Mouse (Mus musculus): ENCODE results near the gene BC034090. TPM values are rescaled to one million over a fixed set of nuclear protein-coding genes. Genes with fewer than 3 reads are reported as not detected.

The BC034090 gene
- 33.5 TPM for polyA plus RNA-seq (2014; fragmentation: Illumina TruSeq; extraction: RNeasy Lipid Tissue Mini Kit (QIAGEN cat#74804); ENCODE audit: low read depth, low replicate concordance)

GRCm38 (mm10) chr1:155243797-155244770 is at the start of gene BC034090:
BC034090 (minus strand) TSS chr1:155244444.

Other genes starting within 250 kb of the BC034090 start
- 10.1 TPM for gene Ier5, start 144.8 kb downstream of the BC034090 start, polyA plus RNA-seq (2014; fragmentation: Illumina TruSeq; extraction: RNeasy Lipid Tissue Mini Kit (QIAGEN cat#74804); ENCODE audit: low read depth, low replicate concordance)
- 25.0 TPM for gene Mr1, start 97.6 kb downstream of the BC034090 start, polyA plus RNA-seq (2014; fragmentation: Illumina TruSeq; extraction: RNeasy Lipid Tissue Mini Kit (QIAGEN cat#74804); ENCODE audit: low read depth, low replicate concordance)
- gene Stx6, start 85.7 kb downstream of the BC034090 start, polyA plus RNA-seq (2014; fragmentation: Illumina TruSeq; extraction: RNeasy Lipid Tissue Mini Kit (QIAGEN cat#74804); ENCODE audit: low read depth, low replicate concordance), result 39.0 TPM
- gene Xpr1, start 173.0 kb upstream of the BC034090 start, polyA plus RNA-seq (2014; fragmentation: Illumina TruSeq; extraction: RNeasy Lipid Tissue Mini Kit (QIAGEN cat#74804); ENCODE audit: low read depth, low replicate concordance), result 15.1 TPM